Mouse (Mus musculus): ENCODE measurements around the gene Yes1.
"Not testable (repeated sequence)": the region's sequence is repeated elsewhere in the genome, so short reads cannot be mapped to it uniquely, and the experiment has no call there.

The Yes1 gene

DNA sequence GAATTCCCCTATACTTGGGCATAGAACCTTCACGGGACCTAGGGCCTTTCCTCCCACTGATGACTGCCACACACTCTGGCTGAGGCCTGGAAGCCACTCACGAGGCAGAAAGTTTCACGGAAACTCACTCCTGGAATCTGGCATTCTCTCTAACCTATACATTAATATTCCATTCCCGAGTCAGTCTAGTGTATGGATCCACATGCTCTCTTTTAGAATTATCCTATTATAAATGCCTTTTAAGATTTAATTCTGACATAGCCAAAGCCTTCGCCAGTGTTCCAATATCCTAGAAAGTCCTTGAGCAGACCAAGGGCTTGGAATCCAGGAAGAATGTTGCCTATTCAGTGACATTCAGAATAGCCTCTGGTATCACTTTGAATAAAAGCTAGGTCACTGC lies 100.5 kb downstream of the Yes1 start:
- DNase-seq, result no peak

DNA sequence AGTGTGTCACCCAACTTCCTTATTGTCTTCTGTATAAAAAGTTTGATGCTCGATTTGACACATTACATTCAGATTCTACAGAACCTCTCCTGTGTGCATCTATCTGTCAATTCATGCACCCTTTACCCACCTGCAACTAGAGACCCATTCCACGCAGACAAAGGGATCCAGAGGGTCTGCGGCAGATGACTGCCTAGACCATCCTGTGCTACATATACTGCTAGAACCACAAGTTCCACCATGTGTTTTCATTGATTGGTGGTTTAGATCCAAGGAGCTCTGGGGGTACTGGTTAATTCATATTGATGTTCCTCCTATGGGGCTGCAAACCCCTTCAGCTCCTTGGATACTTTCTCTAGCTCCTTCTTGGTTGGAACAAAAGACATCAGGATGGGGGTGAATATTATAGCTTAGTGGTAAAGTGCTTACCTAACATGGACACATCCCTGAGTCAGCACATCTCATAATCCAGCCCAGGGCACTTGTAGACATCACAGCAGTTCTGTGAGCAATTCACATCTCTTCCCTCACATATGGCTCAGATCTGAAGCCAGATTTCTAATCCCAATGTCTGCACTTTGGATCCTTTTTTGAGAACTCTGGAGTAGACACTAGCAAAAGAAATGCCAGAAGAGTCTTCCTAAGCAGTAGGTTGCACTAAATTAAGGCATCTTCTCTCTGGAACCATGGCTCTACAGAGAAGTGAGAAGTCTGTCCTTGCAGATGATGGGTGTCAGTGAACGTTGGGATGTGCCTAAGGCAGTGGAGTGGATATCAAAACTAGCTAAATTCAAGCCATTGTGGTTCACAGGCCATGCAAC lies 101.5 kb downstream of the Yes1 start:
- no peak for DNase-seq

DNA sequence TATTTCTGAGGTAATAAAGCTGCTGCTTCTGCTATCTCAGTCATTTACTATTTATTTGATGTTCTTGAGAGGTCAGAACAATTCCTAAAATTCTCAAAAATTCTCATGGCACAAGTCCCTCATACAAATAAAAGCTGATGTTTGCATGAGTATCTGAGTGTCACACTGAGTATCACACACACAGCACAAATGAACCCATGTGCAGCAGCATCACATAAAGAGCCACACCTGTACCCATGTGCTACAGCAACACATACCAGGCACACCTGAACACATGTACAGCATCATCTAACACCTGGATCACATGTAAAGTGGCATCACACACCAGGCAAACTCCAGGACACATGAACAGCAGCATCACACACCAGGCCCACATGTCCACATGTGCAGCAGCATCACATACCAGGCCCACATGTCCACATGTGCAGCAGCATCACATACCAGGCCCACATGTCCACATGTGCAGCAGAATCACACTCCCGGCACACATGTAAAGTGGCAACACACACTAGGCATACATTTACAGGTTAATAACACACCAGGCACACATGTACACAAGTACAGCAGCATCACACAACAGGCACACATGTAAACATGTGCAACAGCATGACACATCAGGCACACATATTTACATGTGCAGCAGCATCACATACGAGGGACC lies 102.2 kb downstream of the Yes1 start:
- no peak for DNase-seq

DNA sequence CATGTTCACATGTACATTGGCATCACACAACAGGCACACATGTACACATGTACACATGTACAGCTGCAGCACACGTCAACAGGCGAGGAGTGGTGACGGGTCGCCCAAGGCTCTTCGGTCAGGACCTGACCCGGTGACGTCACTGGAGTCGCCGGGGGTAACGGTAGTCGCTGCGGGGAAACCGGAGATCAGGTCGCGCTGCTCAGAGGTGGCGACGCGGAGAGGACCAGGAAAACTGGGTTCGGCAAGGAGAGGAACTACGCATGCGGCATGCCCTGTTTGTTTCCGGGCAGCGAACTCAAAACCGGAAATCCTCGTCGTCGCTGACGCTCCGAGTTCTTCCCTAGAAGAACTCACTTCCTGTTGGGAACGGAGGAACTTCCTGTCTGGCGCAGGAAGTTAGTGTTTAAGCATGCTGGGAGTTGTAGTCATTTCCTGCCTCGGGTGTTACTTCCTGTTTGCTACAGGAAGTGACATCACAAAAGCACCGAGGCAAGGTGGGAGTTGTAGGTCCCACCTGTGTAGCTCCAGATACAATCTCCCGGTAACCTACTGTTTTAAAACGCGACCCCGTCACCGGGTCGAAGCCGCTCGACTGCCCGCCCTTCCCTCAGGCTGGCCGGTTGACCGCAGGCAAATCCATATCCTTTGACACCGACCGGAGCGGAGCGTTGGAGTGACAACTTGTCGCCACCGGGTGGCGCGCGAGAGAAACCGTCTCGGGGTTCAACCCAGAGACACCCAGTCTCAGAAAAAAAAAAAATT lies 102.9 kb downstream of the Yes1 start:
- DNase-seq, result peak; percentile 97

DNA sequence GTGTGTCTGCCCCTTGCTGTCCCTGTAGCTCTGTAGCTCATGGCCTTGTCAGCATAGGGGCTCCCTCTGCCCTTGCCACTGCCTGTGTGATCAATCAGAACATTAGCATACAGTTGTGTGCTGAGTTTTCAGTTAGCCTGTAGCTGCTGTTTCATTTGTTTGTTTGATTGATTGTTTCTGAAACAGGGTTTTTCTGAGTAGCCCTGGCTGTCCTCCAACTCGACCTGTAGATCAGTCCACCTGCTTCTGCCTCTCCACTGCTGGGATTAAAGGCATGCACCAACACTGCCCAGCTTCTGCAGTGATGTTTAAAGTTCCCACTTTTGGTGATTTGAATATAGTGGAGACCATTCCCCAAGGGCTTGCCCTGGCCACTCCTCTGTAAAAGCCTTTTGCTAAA lies 106.8 kb downstream of the Yes1 start:
- no peak for DNase-seq

DNA sequence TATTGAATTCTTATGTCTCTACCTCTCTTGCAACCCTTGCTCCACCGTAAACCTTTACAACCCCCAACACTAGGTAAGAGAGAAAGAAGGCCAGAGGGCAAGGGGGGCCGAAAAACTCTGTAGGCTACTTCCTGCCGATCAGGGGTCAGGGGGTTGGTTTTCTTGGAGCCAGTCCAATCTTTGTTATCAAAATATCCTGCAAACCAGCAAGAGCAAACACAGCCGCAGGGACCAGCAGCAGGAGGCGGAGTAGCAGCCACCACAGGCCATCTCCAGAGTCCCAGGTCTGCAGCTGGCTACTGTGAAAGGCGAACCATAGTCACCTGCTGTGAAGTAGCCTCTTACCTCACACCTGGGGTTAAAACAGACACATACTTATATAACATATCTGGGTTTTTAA lies 107.9 kb downstream of the Yes1 start:
- no peak for DNase-seq

DNA sequence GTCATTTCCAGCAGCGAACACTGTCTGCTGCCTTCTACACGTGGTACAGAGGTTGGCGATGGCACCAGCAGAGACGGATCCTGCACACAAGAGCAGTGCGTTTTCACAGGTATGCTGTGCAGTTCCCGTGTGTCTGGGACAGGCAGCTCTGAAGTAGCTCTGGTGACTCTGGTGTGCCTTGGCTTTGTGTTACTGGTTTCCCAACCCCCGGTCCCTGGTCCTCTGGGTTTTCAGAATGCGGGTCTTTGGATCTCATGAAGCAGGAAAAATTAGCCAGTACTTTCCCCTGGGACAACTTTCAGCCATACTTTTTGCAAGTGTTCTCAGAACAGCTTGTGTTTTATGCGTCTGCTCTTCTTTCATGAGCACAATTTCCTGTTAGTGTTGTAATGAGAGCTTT lies 109.4 kb downstream of the Yes1 start:
- DNase-seq, result no peak

DNA sequence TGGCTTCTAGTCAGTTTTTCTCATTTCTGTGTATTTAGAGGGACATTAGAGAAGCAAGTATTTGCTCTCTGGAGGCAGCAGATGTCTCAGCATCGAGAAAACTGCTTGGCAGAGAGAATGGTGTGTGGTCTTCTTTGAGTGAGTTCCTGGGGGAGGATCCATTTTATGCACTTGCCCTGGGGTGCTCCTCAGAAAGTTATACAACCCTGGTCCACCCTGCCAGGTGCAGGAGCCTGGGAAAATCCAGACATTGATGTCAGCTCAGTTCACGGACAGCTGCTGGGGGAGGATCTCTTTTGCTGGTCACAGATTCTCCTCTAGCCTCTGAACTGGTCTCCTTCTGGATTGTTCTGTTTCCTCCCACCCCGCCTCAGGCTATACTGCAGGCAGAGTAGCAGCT lies 110.3 kb downstream of the Yes1 start:
- DNase-seq, result no peak

DNA sequence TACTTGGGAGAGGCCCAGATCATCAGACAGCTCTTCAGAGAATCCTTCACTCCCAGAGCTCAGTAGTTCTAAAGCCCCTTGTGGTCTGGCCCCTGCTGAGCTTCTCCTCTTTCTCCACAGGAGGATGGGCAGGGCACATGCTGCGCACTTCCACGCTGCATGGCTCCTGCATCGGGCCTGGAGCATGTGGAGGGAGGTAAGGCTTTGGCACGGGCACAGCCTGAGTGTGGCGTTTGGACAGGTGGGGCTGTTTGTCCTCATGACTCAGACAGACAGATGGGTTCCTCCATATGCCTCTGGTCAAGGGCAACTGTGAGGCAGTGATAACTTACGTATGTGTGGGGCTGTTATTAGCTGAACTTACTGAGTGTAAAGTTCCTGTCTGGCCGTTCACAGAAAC lies 111.3 kb downstream of the Yes1 start:
- no peak for DNase-seq

DNA sequence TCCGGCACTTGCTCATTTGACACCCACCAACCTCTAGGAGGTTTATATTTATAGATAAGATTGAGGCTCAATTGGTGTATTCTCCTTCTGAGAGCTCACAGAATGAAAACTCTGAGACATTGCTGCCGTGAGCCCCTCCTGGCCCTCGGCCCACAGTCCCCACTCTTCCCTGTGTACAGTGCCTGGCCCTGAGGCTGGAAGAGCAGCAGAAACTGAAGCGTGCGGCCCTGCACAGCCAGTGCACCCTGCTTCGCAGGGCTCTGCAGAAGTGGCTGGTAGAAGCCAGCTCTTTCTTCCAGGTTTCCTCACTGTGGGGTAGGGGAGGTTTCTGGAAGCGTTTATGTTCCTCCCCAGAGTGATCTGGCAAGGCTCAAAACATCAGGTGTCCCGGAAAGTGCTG lies 111.7 kb downstream of the Yes1 start:
- DNase-seq, result not testable (repeated sequence)

DNA sequence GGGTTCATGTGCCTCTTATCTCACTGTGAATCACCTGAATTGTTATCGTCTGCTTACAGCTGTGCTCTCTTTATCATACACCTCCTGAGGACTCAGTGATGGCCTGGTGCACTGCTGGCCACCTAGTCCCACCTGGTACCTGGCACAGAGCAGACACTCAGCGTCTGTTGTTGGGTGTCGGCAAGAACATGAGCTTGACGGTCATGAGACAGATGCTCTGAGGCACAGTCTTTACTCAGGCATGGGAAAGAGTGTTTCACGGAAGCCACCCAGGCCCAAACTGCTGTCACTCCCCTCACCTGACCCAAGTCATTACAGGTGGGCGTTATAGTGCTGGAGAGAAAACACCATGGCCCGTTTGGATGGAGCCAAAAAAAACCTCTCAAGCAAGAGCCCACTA lies 113.0 kb downstream of the Yes1 start:
- no peak for DNase-seq

DNA sequence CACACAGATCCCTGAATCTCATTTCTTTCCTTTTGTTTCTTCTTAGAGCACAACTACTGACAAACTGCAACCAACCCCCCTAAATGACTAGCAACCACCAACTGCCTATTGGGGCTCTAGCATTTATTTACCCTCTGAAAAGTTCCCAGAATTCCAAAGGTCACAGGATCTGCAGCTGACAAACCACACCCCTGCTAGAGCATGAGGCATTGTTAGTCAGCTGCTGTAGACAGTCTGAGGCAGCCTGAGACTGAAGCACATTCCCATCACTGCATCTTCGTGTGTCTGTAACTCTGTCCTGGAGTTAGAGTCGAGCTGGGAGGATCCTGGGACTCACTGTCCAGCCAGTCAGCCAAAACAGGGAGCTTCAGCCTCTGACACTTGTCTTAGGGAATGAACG lies 114.4 kb downstream of the Yes1 start:
- not testable (repeated sequence) for DNase-seq

DNA sequence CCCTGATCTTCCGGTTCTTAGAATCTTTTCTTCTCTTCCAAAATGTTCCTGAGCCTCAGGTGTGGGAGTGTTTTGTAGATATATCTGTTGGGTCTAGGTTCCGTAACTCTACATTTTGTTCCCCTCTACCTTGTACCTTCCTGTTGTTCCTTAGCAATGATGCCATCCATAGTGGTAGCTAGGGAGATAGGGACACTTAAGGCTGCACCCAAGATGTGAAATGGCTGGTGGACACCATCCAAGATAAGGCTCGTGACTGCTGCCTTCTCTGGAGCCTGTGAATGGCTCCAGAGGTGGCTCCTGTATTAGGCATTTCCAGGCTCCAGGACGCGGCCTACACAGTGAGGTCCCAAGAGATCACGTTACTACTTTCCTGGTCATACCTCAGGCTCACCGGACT lies 117.3 kb downstream of the Yes1 start:
- no peak for DNase-seq

DNA sequence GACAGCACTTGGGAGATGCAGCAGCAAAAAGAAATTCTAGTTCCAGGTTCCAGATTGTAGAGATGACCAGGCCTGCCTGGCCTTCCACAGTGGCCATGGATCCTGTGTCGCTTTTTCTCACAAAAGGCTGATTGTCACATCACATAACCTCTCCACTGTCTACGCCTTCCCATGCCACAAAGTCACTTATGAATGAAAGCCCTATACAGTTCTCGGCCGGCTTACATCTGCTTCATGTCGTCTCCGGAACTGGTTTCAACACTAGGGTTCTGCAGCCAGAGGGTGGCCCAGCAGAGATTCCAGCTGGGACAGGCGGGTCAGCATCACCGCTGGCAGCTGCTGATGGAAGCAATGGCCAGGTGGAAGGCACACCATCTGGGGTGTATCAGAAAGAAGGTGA lies 117.9 kb downstream of the Yes1 start:
- DNase-seq, result no peak

DNA sequence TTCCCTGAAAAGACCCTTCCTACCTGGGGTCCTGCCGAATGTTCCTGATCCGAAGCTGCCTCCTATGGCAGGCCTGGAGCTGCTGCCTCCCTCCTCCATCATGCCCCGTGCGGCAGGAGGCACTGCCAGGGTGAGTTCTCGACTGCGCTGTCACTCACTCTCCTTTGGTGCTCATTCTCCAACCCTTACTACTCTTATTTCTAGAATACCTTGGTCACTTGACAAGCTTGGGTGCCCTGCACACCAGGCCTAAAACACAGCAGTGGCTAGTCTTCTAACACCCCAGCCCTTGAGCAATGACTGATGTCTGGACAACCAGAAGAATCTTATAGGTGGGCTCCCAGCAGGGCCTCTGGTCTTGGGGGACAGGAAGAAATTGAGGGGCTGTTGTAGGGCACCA lies 122.9 kb downstream of the Yes1 start:
- DNase-seq, result not testable (repeated sequence)

DNA sequence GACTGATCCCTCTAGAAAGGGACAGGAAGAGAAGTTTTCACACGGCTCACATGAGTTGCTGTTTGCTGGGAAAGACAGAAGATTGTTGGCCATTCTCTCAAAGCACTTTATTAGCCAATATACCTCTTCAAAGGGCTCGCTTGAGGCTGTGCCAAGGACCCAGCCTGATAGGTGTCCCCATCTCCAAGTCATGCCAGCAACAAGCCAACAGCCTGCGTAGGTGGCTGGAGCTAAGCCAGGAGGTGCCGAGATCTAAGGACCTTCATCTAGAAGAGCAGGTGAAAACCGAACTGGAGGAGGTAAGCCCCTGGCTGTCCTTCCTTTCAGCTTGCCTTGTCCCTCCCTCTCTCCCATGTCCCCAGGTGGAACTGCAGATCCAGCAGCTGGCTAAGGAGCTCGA lies 124.8 kb downstream of the Yes1 start:
- peak; percentile 57 for DNase-seq
